Mouse (Mus musculus) central nervous system, embryonic 11.5 days (tissue): ENCODE results near the gene Gas7. TPM values are rescaled to one million over a fixed set of nuclear protein-coding genes. Genes with fewer than 3 reads are reported as not detected.

Experiments
- polyA plus RNA-seq: library from polyadenylated mRNA; depleted of rRNA; stranded (reverse); fragments of >200 nt; gene quantifications from 2 replicates; pipeline ENCODE4 v1.2.3, GENCODE M21; 2012; rRNA removed

Gene Gas7
- 2.0 and 2.6 TPM in 2 replicates for polyA plus RNA-seq

DNA sequence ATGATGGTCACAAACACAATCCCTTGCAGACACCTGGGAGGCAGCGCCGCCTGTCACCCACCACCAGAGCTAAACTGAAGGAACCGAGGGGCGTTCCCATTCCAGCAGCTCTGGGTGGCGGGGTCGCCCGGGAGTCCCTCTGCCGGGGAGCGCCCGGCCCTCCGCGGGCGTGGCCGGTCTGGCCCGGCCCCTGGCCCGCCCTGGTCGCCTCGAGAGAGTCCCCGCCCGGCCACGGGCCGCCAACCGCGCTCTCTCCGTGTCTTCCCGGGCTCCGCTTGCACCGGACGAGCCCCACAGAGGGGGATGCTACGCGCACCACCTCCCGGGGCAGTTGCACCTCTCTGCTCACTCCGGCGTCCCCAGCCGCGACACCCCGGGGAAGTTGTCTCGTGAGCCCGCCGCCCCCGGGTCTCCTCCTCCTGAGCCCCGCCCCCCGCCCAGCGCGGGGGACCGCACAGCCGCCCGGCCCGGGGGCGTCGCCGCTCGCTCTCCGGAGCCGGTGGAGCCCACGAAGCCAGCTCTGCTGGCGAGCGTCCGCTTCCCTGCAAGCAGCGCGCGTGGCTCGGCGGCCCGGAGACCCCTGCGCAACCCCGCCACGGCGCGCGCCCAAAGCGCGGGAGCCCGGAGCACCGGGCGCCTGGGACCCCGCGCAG, at the start of gene Gas7:
TSS of gene Gas7 (plus strand) at position 564 of the 653 bp plus-strand sequence.

DNA sequence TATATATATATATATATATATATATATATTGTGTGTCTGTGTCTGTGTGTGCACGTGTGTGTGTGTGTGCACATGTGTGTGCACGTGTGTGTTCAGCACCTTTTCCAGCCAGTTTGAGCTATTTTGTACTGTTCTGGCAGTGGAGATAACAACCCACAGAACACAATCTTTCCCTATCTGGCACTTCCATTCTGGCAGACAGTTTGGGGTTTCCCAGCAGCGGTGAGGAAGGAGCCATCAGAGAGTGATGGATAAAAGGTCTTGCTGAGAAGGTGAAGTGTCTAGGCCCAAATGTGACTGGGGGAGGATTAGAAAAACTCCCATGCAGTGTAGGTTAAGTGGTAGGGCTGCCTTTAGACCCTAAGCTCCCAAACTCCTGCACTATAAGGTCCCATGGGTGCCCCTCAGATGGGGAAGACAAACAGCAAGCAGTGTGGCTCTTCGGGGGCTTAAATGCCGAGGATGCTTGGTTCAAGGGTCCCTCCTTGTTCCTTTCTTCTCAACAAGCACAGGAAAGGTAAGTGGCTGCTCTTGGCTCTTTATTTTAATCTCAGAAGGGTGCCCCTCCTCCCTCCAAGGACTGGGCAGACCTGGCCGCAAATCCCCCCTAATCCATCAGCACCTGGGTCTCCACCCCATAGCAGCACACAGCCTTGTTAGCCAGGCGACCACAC, 239.6 kb downstream of the Gas7 start, which contains the start of gene Rcvrn:
TSS of gene Rcvrn (plus strand) at position 624 of the 674 bp plus-strand sequence.

Other genes with a start within 250 kb of the Gas7 start
- gene Myh4, start 217.4 kb upstream of the Gas7 start, polyA plus RNA-seq = 0.14 TPM in 1 of 2 replicates, not detected in the other
- gene Myh8, start 178.3 kb upstream of the Gas7 start, polyA plus RNA-seq = 0.02 and 1.8 TPM in 2 replicates
- 0.02 TPM in 2 replicates for gene Myh13, start 133.8 kb upstream of the Gas7 start, polyA plus RNA-seq
- gene Rcvrn, start 239.9 kb downstream of the Gas7 start, polyA plus RNA-seq = 0.07 TPM in 1 of 2 replicates, not detected in the other